Mouse (Mus musculus) hindlimb bud, embryonic 11.5 days (tissue): ENCODE measurements at regions not wholly inside any gene's neighbourhood (a gene's known extent, or its start where the extent isn't known, plus 50 kb on each side); places are given as distances from the start of the nearest gene placed in this dataset.

Experiments
- DNase-seq: peaks from one replicate; pipeline ENCODE4 v3.0.0-alpha.2; 2012; ENCODE audit warnings: low read depth, low spot score; ENCODE audit errors: extremely low spot score

DNA sequence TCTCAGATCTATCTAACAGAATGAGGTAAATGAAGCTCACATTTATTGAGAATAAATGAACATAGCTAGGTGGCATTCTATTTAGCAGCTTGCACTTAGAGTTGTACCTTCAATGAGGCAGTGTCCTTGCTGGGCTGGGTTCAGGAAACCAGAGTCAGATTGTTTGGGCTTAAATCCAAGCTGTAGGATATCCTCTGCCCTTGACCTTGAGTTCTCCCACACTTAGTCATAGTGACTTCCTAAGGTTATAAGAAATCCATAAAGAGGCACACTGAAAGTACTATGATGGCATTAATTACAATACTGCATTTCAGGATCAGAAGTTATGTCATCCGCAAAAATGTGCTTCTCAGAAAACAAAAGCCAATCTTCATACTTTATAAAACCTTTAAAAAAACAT lies 286.3 kb downstream of the Gsdmc2 start:
- no peak for DNase-seq

DNA sequence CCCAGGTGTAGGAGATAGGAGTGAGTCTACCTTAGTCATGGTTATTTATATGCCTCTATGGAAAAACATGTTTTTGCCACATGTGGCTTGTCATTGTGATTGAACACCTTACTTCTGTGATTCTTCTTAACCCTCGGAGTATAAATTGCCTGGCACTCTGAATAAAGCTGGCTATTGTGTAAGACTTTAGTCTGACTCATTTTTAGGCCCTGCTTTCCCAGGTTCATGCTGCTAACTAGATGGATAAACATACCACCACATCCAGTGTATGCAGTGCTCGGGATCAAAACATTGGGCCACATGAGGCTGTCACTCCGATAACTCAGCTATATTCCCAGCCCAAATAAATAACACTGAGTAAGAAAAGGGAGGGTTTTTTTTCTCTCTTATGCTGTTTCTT lies 287.2 kb downstream of the Gsdmc2 start:
- no peak for DNase-seq

DNA sequence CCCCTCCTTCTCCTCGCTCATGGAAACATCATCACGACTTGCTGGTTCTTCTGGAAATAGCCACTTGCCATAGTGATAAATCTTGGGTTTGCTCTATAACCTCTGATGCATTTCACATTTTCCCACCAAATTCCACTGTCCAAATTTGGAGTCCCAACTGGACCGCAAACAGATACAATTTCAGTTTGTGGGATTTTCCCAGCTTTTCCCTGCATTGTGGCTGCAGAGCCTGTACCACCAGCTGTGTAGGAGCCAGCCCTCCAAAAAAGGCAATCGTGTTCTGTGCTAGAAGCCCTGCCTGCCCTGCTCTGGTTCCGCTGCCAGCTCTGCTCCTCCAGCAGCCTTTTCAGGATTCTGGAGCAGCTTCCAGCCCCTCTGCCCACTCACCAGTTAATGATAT lies 291.4 kb downstream of the Gsdmc2 start:
- DNase-seq: no peak

DNA sequence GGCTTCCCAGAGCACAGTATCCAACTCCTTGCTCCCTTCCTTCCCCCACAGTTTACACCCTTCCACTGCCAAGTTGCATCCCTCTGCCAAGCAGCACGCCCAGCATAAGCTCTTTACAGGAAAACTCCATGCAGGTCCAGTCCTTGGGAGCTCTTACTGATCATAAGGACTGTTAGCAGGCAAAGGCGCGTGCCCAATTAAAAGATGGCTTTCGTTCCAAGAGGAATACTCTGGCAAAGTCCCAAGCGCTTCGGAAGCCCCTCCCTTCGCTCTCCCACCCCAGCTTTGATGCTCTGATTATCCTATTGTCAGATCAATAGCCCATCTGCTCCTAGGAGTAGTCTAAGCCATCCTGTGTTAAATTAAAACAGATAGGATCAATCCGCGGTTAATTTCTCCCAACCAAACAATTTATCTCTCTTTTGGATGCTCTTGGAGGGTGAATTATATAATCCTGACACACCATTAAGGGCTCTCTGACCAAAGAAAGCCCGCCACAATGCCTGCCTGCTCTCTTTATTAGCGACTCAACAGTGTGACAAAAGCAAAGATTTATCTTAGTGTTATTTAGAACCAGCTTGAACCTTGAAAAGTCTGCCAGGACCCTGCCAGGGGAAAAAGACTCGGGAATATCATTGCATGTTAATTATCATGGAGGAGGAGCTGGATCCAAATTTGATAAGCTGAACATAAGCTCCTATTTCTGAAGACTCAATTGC lies 312.5 kb downstream of the Gsdmc2 start:
- no peak for DNase-seq

DNA sequence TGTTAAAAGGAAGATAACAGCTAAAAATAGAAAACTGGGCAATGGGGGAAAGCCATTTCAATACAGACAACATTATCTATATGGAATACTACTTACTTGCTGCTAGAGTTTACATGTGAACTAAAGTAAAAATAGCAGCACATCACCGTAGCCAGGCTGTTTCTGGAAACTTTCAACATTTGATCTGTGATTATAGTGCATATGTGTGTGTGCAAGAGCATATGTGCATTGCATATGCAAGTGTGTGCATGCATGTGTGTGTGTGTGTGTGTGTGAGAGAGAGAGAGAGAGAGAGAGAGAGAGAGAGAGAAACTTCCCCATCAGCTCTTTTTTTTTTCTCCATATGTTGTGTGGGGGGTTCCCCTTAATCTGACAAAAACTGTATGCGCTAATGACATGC lies 317.7 kb downstream of the Gsdmc2 start:
- DNase-seq: no peak

DNA sequence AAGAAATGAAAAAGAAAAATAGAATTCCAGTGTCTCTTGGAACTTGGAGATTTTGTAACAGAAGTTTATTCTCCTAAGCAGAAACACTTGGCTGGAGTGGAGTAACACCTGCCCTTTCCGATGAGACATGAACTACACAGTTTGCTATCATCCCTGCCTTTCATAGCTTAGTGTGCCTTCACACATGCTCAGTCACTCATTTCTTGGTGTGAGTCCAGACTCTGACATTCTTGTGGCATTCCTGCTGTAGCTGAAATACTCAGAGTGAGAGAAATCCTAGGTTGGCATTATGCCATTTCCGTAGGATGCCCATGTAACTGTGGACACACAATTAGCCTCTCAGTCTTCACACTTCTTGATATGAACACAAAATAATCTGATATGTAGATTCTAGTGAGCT lies 318.2 kb downstream of the Gsdmc2 start:
- no peak for DNase-seq

DNA sequence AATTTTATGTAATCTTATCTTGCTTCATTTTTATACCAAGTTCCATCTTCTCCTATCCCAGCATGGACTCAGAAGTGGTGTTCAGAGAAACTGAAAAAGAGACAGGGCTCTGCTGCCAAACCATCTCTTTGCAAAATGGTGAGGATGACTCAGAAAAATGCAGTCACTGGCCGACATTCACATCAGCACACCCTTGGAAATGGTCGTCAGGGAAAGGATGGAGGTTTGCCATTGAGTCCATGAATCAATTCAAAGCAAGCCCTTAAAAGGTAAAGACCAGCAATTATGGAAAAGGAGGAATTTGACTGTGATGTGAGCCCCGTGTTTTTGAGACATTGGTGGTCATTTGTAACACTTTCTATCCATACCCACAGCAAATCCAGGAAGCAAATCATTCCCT lies 327.7 kb downstream of the Gsdmc2 start:
- DNase-seq: no peak

DNA sequence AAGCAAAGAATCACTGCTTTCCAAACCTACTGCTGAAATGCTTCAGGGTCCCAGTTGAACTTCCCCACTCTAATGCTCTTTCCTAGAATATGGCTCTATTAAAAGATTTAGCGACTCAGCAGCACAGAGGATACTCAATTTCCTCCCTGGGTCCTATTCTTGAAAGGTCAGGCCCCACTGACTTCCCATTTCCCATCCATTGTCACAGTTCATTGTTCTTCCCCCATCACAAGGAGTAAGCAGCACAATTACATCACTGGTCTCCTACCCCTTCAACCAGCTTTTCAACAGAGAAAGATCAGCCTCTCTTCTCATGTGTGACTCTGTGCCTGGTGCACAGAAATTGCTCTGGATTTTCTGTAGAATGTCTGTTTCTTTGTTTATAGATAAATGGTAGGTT lies 344.5 kb downstream of the Gsdmc2 start:
- DNase-seq: no peak

DNA sequence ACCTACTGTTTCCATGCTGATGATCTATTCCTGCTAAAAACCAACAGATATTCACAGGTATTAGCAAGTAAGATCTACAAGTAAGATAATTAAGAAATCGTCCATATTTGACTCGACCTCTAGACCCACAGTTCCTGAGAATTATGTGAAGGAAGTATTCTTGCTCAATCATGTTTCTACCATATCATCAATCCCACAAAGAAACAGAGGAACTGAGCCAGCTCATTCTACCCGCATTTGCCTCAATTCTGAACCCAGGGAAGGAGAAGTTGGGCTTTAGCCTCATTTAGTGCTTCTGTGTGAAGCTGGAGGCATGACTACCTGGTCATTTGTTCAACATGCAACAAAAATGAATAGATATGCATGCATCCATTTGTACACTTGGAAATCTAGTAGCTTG lies 346.5 kb downstream of the Gsdmc2 start:
- no peak for DNase-seq

DNA sequence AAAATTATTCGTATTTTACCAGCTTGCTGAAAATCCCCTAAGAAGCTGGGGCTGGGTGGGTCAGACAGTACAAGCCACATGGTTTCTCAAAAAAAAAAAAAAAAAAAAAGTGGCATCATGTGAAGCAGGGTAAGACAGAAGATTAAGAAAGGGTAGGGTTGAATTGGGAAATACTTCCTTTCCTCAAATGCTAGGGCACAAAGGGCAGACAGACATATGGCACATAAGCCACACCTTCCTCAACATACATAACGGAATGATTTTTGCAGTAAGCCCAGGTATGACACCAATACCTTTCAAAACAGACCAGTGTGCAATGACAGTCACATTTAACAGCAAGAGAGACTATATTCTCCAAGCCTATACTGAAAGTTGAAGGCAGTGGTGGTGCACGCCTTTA lies 347.8 kb downstream of the Gsdmc2 start:
- DNase-seq: no peak

DNA sequence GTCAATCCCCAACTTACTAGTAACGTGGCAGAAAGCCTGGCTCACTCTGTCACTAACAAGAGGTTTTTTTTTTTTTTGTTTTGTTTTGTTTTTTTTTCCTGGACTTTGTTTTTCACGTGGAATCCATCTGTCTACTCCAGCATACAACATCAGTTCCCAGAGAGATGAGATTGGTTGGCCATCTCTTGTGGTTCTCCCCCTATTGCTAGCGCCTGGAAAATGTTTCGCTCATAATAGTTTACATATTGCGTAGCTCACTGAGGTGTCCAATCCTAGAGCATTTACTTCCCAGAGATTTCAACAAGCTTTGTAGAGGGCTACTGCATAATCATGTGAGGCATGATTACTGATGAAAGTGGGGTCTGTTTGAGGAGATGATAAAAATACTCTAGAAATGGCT lies 360.1 kb downstream of the Gsdmc2 start:
- DNase-seq: no peak

DNA sequence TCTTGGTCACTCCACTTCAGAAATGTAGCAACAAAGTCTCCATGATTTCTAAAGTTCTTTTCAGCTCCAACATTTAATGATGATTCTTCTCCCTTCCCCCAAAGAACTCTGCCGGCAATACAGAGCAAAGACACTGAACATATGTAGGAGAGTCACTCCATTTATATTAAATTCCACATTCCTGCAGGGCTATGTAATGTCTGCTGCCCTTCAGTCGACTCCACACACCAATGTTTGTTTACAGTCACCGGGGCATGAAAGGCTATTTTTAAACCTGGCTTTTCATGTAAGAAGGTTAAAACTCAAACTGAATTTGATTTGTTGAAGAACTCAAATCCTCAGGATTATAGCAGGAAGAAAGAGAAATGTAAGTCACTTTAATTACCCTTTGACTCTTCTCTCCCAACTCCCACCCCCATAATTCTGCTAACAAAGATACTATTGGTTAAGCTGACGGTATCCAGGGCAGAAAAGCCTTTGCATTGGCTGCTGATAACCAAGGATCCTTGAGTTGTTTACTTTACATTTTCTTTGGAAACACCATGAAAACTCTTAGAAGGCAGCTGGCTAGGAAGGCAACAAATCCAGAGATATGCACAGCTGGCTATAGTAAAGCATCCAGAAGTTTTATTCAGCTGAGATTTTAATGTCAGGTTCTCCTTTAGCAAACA lies 360.6 kb downstream of the Gsdmc2 start:
- DNase-seq: no peak

DNA sequence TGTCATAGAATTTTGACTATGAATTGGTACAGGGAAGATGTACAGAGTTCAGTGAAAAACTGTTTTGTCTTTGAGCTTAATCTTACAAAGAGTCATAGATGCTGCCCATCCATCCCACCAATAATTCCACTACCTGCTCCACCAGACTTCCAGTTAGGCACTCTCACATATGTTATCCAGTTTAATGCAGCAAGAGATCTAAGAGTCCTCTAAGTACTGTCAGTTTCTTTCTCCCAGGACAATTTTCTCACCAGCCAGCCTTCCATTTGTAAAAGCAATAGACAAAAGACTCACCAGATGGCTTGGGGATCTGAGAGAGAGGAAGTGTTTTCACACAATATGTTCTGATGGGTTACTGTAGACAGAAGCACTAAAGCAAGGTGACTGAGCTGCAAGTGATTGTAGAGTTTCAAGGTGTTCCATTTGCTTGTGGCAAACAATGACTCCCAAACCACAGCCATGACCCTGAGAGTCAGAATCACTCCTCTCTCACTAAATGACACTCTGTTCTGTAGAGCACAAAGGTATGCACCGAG lies 365.6 kb downstream of the Gsdmc2 start:
- DNase-seq: no peak

DNA sequence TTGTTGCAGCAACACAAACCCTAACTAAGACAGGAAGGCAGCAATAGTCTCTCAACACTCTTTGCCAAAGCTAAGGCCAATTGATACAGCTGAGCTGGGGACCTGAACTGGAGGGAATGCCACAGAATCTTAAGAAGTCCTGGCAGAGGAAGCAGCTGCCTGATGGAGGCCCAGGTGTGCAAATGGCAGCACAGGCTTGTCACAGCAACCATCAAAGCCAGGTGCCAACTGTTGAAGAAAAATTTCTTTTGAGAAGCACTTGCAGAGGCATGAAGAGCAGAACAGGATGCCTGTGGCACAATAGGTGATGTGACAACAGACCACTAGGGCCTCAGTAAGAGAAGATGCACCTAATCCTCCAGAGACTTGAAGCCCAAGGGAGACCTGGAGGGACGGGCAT lies 378.1 kb downstream of the Gsdmc2 start:
- no peak for DNase-seq

DNA sequence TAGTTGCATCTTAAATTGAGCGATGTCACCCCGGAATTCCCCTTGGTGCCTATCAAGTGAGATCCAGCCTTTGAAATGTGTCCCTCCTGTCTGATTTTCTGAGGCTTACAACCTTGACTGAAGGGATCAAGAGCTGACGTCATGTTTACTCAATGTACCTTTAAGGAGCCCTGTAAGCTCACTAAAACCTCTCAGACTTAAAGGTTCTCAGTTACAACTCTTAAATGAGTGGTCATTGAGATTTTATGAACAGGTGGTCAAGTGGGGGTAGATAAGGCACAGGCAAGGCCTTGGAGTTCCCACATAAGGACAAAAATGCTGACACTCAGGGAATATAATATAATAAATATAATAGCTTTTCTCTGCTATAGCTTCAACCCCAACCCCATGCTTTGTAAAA lies 392.4 kb downstream of the Gsdmc2 start:
- no peak for DNase-seq

DNA sequence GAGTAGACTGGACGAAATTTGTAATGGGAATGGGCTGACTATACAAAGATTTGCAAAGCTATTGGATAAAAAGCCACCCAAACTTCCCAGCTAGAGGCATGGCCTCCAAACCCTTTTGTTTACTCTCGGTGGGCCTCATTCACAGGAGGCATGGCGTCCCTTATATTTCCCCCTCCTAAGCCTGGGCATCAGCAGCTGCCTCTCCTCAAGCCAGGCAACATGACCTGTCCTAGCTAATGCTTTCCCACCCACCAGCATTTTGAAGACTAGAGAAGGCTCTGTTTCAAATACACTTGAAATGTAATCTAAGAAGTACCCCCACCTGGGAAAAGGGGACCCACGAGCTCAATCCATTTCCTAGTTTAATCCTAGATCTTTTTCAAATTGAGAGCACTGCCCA lies 398.7 kb downstream of the Gsdmc2 start:
- no peak for DNase-seq

DNA sequence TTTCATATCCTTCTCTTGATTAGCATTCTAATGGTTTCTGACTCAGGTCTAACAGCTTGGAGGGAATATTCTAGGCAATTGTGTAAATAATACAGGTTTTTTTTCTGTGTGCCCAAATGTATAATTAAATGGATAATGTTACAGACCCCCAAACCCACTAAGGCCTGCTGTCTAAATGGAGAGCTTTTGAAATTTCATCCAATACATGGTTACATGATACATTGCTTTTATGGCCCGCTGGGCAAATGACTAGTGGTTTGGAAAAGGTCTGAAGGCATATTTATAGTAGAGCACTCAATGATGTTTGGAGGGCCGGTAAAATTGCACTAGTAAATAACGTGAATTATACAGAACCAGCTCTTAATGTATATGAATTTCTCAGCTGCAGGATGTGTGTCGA lies 400.0 kb downstream of the Gsdmc2 start:
- no peak for DNase-seq

DNA sequence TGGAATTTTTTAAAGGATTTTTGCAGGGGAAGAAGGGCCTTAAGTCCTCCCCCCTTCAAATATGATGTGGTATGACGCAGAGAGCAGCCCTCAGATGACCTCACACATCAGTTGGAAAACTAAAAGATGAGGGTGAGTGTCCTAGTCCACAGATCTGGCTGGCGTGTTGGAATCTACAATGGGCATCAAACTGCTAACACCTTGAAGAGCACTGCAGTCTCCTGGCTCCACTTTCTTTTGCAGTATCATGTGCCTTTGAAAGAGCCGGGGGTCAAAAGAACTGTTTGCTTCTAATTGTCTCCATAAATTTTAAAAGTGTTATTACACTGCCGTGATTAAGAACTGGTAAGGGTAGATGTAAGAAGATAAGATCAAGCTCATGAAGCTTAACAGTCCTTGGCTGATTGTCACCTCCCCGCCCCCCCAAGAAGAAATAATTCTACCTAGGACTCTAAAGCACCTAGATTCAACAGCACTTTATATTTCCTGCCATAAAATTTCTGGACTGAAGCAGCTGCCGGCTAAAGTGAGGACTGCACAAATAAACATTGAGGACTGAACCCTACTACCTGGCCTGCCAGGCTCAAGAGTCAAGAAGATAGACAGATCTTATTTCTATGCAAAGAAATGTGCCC lies 402.7 kb downstream of the Gsdmc2 start:
- DNase-seq: no peak

DNA sequence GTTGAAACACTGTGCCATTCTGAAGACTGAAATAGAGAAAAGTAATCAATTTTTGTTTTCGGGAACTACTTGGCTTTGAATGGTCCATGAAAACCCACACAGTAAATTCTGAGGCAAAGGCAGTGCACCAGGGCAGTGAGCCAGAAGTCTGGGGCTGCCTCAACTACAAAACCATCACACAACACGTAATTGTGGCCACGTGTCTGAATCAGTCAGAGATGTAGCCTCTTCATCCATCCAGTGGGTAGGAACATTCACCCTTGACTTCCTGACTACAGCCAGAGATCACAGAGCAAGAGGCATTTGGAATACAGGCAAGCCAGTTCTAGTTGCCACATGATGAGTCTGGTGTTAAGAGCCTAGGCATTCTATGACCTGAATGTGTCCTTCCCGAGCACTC lies 432.3 kb downstream of the Gsdmc2 start:
- no peak for DNase-seq

DNA sequence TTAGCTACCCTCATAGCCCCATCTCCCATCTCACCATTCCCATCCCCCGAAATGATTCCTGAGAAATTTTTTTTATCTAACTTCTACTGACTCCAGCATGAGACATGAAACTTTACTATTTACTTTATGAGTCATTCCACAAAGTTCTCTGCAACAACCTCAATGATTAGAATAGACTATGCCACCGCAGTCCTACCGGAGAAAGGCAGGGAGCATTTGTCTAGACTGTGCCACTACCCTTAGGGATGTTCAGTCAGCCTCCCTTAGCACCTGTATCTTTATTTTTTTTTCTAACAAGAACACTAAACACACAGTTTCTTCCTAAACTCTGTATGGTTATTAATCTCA lies 433.2 kb downstream of the Gsdmc2 start:
- DNase-seq: no peak

DNA sequence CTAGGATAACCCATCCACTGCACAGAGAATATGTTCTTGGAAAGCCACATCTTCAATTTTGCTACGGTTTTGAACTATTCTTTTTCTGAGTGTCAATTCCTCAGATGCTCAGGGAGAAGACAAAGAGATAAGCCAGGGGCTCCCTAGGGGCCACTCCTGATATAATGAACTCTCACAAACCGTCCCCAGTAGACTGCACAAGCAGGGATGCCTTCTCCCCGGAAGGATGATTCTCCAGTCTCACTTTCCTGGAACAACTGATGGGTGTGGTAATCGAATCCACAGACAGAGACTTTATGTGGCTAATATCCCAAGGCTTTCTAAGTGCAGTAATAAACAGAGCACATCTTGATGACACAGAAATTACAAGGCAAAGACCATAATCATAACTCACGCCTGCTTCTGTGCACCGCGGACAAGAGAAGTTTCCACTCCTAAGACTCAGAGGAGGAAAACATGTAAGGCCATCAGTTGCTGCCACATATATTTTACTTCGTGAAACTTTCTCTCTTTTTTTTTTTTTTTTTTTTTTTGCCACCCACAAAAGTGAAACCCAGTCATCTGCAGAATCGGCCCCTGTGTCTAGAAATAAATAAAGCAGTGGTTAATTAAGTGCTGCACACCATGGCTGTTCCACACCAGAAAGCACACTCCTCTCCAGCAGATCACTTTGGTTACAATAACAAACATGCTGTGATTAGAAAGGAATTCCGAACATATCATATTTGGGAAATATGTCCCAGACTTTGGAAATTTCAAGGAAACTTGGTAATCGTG lies 433.8 kb downstream of the Gsdmc2 start:
- DNase-seq: no peak

DNA sequence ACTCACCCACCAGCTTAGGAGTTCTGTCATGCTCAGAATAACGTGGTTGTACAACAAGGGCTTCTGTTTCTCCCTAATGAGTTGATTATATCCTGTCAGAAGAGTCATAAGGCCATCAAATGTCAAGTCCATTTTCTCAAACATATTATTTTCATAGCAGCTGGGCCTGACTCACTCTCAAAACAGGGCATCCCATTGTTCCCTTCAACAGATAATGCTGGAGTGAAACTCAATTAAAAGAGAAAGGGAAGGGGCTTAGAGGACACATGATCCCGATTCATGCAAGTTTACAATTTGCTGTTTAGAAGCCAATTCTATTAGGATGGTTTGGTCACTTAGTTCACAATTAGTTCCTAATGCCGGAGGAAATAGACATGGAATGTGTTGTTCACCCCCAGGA lies 444.5 kb downstream of the Gsdmc2 start:
- DNase-seq: no peak
